Mouse (Mus musculus) gastrocnemius, postnatal 10 days (tissue): ENCODE results near the gene Zfp64. TPM values are rescaled to one million over a fixed set of nuclear protein-coding genes. Genes with fewer than 3 reads are reported as not detected.

Experiments used
- DNase-seq: peaks from one replicate; pipeline ENCODE4 v3.0.0; 2021; ENCODE audit warnings: mixed read lengths
- total RNA-seq, 2 experiments: library from RNA; stranded (reverse); gene quantifications; 2 replicates each; pipeline ENCODE4 v1.2.3; 2021

Zfp64 gene
- total RNA-seq, 2 experiments from 2014 or later: 9.0 to 10.8 TPM

DNA sequence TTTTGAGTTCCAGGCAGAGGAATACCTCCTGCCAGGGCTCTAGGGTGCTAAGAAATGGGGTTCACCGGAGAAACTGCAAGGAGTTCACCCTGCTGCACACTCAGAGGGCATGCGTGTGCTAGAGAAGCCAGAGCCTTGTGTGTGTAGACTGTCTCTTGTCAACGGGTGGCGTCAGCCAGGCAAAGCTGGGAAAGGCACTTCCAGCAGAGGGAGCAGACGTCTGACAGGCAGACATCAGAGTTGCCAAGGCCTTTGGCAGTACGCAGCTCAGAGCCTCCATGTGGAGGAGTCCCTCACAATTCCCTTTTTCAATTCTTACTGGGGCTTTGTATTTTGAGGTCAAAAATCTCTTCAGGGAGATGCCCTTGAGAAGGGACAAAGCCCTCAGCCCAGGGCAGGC, 6.9 kb downstream of the Zfp64 start:
- no peak for DNase-seq

DNA sequence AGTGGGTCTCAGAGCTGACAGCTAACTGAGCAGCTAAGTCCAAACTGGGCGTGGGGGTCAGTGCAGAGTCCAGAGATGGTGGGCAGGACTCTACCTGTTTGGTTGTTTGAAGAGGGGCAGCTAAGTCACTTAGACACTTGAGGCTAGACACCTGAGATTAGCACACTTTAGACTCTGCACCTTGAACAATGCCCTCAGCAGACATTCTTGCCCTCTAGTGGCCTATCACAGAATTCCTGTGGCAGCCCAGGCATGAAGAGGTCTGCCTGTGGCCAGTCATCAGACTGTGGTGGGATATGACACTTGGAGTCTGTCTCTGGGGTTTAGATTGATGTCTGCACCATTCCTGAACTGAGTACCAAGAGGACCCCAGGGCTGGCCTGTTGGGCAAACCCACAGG, 7.7 kb downstream of the Zfp64 start:
- no peak for DNase-seq

DNA sequence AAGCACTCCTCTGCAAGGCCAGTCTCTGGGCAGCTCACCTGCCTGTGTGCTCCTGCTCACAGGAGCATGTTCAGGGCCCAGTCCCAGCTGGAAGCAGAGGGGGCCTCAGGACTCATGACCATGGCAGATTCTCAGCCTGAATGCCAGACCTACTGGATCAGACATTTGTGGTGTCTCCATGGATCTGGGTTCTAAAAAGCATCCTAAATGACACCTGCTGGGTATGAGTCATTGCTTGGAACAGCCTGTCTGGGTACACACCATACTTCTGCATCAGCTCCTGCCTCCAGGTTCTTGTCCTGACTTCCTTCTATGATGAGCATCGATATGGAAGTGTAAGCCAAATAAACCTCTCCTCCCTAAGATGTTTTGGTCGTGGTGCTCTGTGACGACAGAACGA, 11.4 kb downstream of the Zfp64 start:
- no peak for DNase-seq

- no peak for DNase-seq
Measured at GRCm38 (mm10) chr2:168939941-168940340, 15.4 kb downstream of the Zfp64 start.

GRCm38 (mm10) chr2:168939261-168939933, 16.0 kb downstream of the Zfp64 start:
- DNase-seq: no peak

DNA sequence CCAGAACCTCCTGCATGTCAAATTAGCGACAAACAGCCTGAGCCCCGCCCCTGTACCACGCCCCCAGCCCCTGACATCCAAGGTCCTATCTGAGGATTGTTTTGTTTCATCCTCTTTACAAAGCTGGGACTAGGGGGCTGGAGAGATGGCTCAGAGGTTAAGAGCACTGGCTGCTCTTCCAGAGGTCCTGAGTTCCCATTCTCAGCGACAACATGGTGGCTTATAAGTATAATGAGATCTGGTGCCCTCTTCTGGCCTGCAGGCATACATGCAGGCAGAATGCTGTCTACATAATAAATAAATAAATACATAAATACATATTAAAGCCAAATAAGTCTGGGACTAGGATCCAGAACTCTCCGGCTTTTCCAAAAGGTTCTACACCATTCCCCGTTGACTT, 18.5 kb downstream of the Zfp64 start:
- no peak for DNase-seq

- no peak for DNase-seq
Measured at GRCm38 (mm10) chr2:168935165-168935564, 20.2 kb downstream of the Zfp64 start.

DNA sequence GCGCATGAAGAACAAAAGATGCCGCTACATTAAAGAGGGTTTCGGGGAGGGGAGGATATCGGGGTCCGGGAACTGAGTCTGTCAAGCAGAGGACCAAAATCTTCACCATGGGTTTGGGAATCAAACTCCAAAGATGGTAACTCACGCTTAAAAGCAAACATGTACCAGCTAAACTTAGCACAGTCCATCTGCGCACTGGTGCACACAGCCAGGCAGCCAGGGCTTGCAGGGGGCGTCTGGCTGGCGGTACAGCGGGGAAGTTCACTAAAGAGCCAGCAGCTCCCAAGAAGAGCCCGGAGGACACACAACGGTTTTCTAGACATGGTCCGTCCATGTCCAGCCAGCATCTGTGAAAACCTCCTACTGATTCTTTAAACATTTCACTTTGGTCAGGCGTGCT, 23.7 kb downstream of the Zfp64 start:
- no peak for DNase-seq

DNA sequence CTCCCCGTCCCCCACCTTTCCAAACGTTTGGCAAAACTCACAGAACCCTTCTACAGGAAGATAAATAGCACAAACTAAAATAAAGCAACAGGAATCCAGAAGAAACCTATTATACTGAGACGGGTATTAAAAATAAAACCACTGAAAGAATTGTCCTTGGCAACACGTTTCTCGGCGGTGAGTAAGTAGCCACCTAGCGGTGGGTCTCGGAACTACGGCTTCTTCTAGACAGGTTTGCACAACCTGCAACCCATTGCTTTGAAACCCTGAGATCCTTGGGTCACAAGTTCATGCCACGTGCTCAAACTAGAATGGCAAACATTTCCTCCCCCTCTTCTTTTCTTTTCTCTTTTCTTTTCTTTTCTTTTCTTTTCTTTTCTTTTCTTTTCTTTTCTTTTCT, 25.7 kb downstream of the Zfp64 start:
- peak; percentile 72 for DNase-seq

GRCm38 (mm10) chr2:168927401-168927800, 28.0 kb downstream of the Zfp64 start:
- no peak for DNase-seq

DNA sequence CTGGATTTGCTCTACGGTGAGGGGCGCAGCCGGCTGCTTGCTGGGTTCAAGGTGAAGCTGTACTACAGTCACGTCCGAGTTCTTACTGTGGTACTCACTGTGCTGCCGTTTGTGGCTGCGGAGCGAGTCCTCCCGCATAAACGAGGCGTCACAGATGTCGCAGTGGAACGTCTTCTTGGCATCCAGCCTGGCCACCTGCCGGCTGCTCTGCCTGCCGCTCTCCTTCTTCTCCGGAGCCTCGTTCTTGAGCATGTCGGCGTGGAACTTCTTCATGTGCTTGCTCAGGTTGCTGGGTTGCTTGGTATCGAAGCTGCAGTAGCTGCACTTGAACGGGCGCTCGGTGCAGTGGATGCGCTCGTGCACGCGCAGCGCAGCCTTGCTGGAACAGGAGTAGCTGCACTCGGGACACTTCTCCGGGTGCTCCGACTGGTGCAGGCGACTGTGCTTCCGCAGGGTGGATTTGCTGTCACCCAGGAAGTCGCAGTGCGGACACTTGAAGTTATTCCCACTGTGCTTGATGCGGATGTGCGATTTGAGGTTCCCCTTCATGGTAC, 29.1 kb downstream of the Zfp64 start:
- DNase-seq: no peak

DNA sequence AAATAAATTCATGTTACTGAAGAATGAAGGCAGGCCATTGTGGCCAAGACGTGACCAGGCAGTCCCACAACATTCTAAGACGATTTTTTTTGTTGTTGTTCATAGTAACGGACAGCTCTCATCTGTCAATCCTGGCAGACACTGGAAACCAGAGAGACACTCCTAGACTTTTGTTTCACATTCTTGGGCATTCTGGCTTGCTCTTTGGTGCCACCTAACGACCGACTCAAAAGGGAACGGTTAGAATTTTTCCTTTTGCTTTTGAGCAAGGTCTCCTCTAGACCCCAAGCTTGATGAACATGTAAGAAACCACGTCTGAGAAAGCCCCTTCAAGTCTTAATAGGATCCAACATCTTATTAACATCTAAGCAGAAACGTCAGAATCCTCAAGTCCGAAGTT, 31.7 kb downstream of the Zfp64 start:
- peak; percentile 33 for DNase-seq

GRCm38 (mm10) chr2:168922466-168922865, 32.9 kb downstream of the Zfp64 start:
- DNase-seq: no peak

- DNase-seq: no peak
Measured at GRCm38 (mm10) chr2:168920007-168920406, 35.4 kb downstream of the Zfp64 start.

GRCm38 (mm10) chr2:168912901-168913721, 42.3 kb downstream of the Zfp64 start:
- DNase-seq: no peak

GRCm38 (mm10) chr2:168912051-168912891, 43.1 kb downstream of the Zfp64 start:
- DNase-seq: no peak

- DNase-seq: no peak
Measured at GRCm38 (mm10) chr2:168911527-168911926, 43.9 kb downstream of the Zfp64 start.

DNA sequence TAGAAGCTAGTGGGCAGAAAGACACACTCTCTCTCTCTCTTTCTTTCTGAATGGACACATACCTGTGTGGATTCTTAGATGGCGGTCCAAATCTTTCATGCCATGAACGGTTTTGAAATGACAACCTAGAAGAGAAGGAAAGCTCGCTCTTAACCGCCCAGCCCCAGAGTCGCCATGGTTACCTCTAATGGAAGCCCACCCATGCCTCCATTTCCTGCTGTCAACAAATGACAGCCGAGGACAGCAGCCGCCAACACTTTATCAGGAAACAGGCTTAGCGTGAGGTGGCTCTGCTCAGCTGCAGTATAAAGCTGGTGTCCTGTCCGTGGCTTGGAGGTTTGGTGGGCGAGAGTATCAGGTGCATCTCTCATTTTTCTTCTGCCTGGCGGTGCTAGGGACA, 49.4 kb downstream of the Zfp64 start:
- DNase-seq: no peak

GRCm38 (mm10) chr2:168904846-168905245, 50.5 kb downstream of the Zfp64 start:
- DNase-seq: no peak

DNA sequence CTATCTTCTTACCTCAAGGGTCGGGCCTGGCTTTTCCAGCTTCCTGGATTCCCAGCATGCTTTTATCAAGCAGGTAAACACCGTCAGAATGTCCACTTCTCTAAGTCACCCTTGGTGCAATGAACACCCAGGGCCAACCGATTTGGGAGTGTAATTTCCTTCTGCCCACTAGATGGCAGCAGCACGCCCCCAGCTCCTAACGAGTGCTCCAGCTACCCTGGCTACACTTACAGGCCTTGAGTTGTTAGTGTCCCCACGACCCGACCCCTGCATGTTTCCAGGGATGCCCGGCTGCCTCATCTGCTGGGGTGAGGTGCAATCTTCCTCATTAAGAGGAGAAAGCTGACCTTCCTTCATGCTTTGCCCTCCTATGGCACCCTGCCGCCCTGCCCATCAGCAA, 51.2 kb downstream of the Zfp64 start:
- peak; percentile 40 for DNase-seq

DNA sequence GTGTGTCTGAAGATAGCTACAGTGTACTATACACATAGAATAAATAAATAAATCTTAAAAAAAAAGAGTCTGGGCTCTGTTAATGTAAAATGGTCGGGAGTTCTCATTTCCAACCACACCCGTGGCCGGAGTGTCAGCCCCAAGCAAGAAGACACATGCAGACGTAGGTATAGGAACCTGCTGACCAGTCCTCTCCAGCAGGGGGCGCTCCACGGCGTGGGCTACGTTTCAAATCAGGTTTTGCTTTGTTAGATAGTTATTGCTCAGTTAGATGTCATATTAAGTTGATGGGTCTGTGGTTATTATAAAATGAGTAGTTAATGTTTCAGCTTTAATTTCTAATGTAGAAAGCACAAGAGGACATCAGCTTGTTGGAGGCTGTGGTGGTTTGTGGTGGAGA, 52.8 kb downstream of the Zfp64 start:
- DNase-seq: peak; percentile 58

- no peak for DNase-seq
Measured at GRCm38 (mm10) chr2:168897906-168898305, 57.5 kb downstream of the Zfp64 start.

- no peak for DNase-seq
Measured at GRCm38 (mm10) chr2:168895531-168895930, 59.9 kb downstream of the Zfp64 start.
